Mouse (Mus musculus): ENCODE data around the gene Med29. TPM values are rescaled to one million over a fixed set of nuclear protein-coding genes. Genes with fewer than 3 reads are reported as not detected.
A peak's percentile ranks its signal among the peaks of the same experiment; 100 is the strongest.

Med29 gene
- polyA plus RNA-seq, 1 experiment: 55.6 TPM

DNA sequence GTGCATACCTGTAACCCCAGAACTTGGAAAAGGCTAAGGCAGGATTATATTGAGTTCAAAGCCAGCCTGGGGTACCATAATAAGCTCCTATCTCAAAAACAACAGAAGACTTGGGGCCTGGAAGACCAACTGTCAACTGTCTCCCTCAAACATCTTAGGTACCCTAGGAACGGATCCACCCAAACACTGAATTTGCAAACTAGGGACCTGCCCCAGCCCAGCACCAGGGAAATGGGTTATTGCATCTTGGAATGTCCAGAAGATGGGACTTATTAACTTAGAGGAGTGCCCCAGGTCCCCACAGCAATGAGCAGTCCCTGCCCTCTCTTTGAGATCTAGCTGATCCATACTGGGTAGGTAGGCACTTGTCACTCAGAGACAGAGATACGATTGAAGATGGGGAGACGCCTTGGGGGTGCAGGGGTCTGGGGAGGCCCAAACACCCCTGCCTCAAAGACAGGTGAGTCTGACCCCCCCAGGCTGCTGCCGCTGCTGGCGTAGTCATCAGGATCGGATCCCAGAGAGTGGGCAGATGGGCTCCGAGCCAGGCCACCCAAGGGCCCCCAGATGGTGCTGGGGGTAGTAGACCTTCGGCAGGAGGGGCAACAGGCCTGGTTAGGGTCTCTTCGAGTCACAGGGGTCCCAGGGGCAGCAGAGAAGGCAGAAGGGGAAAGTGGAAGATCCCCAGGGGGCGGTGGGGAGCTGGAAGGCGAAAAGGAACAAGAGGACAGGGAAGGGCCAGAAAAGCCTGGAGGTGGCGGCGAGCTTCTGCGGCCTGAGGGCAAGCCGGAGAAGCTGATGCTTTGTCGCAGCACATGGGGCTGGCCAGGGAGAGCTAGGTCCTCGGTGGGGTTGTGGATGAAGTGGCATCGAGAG is 15.1 kb downstream of the Med29 start:
- TF ChIP-seq CEBPB (IDR thresholded peaks at IDR 0.05; ENCODE audit: low read depth) (no peak), MYOG (IDR thresholded peaks at IDR 0.05; ENCODE audit: control insufficient read depth, extremely low read depth, insufficient read length) (no peak), MAX (IDR thresholded peaks at IDR 0.05) (no peak), MYOD1 (IDR thresholded peaks at IDR 0.05; ENCODE audit: control insufficient read depth, insufficient read length, low read depth) (no peak), FOSL1 (IDR thresholded peaks at IDR 0.05; ENCODE audit: insufficient read depth, low read length, poor library complexity, severe bottlenecking) (no peak), CTCF (IDR thresholded peaks at IDR 0.05; ENCODE audit: control insufficient read depth, insufficient read depth, insufficient read length) (no peak), USF1 (IDR thresholded peaks at IDR 0.05; ENCODE audit: low read depth) (no peak)
- Histone ChIP-seq H3K4me3 (ENCODE audit: insufficient read depth, poor library complexity, severe bottlenecking) (peak overlapping the region; percentile 57), H3K36me3 (ENCODE audit: control insufficient read depth, insufficient read depth) (no peaks in the 10 kb centered on the region), H3K79me3 (ENCODE audit: low read depth) (peaks cover 20% of the 10 kb centered on the region), H3K27me3 (ENCODE audit: control insufficient read depth, insufficient read depth, insufficient read length) (no peaks in the 10 kb centered on the region), H3ac (ENCODE audit: control insufficient read depth, insufficient read length, low read depth) (peak overlapping the region; percentile 94), H3K79me2 (ENCODE audit: control insufficient read depth, insufficient read depth) (peaks cover 28% of the 10 kb centered on the region)

DNA sequence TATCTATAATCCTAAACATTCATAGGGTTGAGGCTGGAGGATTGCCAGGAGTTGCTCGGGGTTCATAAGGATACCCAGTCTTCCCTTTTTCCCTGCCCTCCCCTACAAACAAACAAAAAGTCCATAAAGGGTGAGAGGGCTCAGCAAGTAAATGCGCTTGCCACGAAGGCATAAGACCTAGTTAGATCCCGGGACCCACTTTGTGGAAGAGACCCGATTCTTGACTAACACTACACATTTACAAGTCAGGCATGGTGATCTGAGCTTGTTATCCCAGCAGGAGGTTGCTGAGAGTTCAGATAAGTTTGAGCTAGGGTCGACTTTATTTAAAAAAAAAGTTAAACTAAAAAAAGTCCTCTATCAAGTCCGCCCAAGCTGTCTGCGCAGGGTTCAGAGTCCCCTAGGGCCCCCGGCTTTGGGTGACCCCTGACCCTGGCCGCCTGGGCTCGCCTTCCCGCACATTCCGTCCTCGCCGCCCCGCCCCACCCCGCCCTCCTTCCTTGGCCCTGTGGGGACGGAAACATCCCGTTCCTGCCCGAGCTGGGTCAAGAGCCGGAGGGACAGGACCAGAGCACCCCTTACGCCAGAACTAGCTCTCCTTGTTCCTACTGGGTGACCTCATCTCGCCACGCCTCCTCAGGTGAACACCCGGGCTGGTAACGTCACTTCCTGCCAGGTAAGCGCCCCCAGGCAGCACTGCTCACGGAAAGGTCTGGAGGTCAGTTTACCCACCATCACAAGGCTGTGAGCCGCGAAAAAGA is 16.3 kb downstream of the Med29 start:
- H3K4me3 ChIP-seq (ENCODE audit: insufficient read depth, poor library complexity, severe bottlenecking): peak overlapping the region; percentile 25
- peaks cover 38% of the 10 kb centered on the region for H3K79me2 ChIP-seq (ENCODE audit: control insufficient read depth, insufficient read depth)
- H3K27me3 ChIP-seq (ENCODE audit: control insufficient read depth, insufficient read depth, insufficient read length): no peaks in the 10 kb centered on the region
- TF ChIP-seq CTCF (IDR thresholded peaks at IDR 0.05; ENCODE audit: control insufficient read depth, insufficient read depth, insufficient read length) (no peak), CEBPB (IDR thresholded peaks at IDR 0.05; ENCODE audit: low read depth) (no peak), FOSL1 (IDR thresholded peaks at IDR 0.05; ENCODE audit: insufficient read depth, low read length, poor library complexity, severe bottlenecking) (no peak), USF1 (IDR thresholded peaks at IDR 0.05; ENCODE audit: low read depth) (no peak), MYOG (IDR thresholded peaks at IDR 0.05; ENCODE audit: control insufficient read depth, extremely low read depth, insufficient read length) (no peak), MYOD1 (IDR thresholded peaks at IDR 0.05; ENCODE audit: control insufficient read depth, insufficient read length, low read depth) (no peak), MAX (IDR thresholded peaks at IDR 0.05) (no peak)
- H3K36me3 ChIP-seq (ENCODE audit: control insufficient read depth, insufficient read depth): no peaks in the 10 kb centered on the region
- peak overlapping the region; percentile 63 for H3ac ChIP-seq (ENCODE audit: control insufficient read depth, insufficient read length, low read depth)
- H3K79me3 ChIP-seq (ENCODE audit: low read depth): peaks cover 24% of the 10 kb centered on the region

DNA sequence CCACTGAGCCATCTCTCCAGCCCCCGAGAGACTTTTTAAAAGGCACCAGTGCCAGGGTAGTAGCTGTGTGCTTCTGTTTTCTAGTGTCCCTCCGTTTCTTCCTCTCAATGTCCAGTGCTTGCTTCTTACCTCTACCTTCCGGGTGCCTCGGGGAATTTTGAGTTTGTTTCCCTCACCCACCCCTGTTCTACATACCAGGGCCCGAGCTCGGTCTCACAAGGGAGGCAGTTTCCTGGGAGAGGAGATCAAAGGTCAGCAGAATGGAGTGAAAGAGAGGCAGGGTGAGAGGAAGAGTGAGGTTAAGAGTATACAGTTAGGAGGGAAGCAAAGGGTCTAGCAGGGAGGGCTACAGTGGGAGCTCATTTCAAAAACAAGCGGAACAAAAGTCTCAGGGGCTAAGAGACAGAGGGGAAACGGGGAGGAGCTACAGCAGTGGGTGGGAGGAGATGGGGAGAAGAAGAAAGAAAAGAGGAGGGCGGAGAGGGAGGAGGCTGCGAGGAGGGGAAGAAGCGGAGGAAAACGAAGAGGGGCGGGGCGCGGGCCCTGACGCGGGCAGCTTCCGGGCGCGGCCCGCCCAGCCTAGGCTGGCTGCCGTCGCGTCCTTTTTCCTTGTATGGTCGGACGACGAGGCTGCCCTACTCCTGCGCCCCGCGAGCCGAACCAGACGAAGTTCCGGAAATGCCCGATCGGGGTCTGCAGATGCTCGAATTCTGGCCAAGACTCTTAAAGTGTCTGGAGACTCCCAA is 17.2 kb downstream of the Med29 start:
- TF ChIP-seq USF1 (IDR thresholded peaks at IDR 0.05; ENCODE audit: low read depth) (no peak), MYOD1 (IDR thresholded peaks at IDR 0.05; ENCODE audit: control insufficient read depth, insufficient read length, low read depth) (no peak), MYOG (IDR thresholded peaks at IDR 0.05; ENCODE audit: control insufficient read depth, extremely low read depth, insufficient read length) (no peak), MAX (IDR thresholded peaks at IDR 0.05) (no peak), CEBPB (IDR thresholded peaks at IDR 0.05; ENCODE audit: low read depth) (no peak), CTCF (IDR thresholded peaks at IDR 0.05; ENCODE audit: control insufficient read depth, insufficient read depth, insufficient read length) (no peak), FOSL1 (IDR thresholded peaks at IDR 0.05; ENCODE audit: insufficient read depth, low read length, poor library complexity, severe bottlenecking) (no peak)
- no peaks in the 10 kb centered on the region for H3K36me3 ChIP-seq (ENCODE audit: control insufficient read depth, insufficient read depth)
- peaks cover 31% of the 10 kb centered on the region for H3K79me3 ChIP-seq (ENCODE audit: low read depth)
- H3K79me2 ChIP-seq (ENCODE audit: control insufficient read depth, insufficient read depth): peaks cover 47% of the 10 kb centered on the region
- H3K4me3 ChIP-seq (ENCODE audit: insufficient read depth, poor library complexity, severe bottlenecking): peak overlapping the region; percentile 26
- H3K27me3 ChIP-seq (ENCODE audit: control insufficient read depth, insufficient read depth, insufficient read length): no peaks in the 10 kb centered on the region
- peak overlapping the region; percentile 31 for H3ac ChIP-seq (ENCODE audit: control insufficient read depth, insufficient read length, low read depth)

DNA sequence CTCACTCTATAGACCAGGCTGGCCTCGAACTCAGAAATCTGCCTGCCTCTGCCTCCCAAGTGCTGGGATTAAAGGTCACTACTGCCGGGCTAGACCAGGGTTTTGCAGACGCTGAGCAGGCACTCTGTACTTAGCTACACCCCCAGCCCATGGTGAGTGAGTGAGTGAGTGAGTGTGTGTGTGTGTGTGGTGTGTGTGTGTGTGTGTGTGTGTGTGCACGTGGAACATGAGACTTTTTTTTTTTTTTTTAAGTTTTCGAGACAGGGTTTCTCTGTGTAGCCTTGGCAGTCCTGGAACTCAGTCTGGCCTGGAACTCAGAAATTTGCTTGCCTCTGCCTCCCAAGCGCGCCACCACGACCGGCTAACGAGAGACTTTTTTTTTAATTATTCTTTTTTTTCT is 17.9 kb downstream of the Med29 start:
- H3K4me3 ChIP-seq (ENCODE audit: insufficient read depth, poor library complexity, severe bottlenecking): no peak overlapping the region
- no peak overlapping the region for H3ac ChIP-seq (ENCODE audit: control insufficient read depth, insufficient read length, low read depth)
- TF ChIP-seq CEBPB (IDR thresholded peaks at IDR 0.05; ENCODE audit: low read depth) (no peak), FOSL1 (IDR thresholded peaks at IDR 0.05; ENCODE audit: insufficient read depth, low read length, poor library complexity, severe bottlenecking) (no peak), MAX (IDR thresholded peaks at IDR 0.05) (no peak)
- H3K79me3 ChIP-seq (ENCODE audit: low read depth): peaks cover 36% of the 10 kb centered on the region
- no peaks in the 10 kb centered on the region for H3K36me3 ChIP-seq (ENCODE audit: control insufficient read depth, insufficient read depth)
- no peaks in the 10 kb centered on the region for H3K27me3 ChIP-seq (ENCODE audit: control insufficient read depth, insufficient read depth, insufficient read length)
- H3K79me2 ChIP-seq (ENCODE audit: control insufficient read depth, insufficient read depth): peaks cover 54% of the 10 kb centered on the region

DNA sequence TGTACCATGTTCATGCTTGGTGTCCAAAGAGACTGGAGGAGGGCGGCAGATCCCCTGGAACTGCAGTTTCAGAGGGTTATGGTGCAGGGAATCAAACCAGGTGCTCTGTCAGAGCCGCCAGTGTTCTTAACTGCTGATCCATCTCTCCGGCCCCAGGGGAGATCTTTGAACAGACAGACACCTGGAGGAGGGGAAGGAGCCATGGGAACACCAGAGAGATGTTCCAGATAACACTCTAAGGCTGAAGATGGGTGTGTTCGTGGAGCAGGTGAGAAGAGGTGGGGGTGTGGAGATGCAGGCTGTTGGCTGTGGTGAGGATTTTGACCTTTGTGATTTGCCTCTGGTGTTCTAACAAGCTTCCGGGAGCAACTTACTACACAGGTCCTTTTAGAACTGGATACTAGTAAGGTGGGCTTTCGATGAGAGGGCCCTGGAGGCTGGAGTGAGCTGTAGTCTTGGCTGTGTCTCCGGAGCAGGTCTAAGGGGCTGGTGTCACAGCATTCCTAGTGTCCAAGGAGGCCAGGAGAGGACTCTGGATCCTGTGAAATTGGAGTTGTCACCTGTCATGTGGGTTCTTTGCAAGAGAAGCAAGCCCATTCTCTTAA is 18.5 kb downstream of the Med29 start:
- Histone ChIP-seq H3K79me3 (ENCODE audit: low read depth) (peaks cover 38% of the 10 kb centered on the region), H3K36me3 (ENCODE audit: control insufficient read depth, insufficient read depth) (peaks cover under 1% of the 10 kb centered on the region), H3K4me3 (ENCODE audit: insufficient read depth, poor library complexity, severe bottlenecking) (no peak overlapping the region), H3K79me2 (ENCODE audit: control insufficient read depth, insufficient read depth) (peaks cover 60% of the 10 kb centered on the region), H3K27me3 (ENCODE audit: control insufficient read depth, insufficient read depth, insufficient read length) (no peaks in the 10 kb centered on the region), H3ac (ENCODE audit: control insufficient read depth, insufficient read length, low read depth) (no peak overlapping the region)
- TF ChIP-seq MAX (IDR thresholded peaks at IDR 0.05): no peak
- TF ChIP-seq FOSL1 (IDR thresholded peaks at IDR 0.05; ENCODE audit: insufficient read depth, low read length, poor library complexity, severe bottlenecking): no peak
- TF ChIP-seq MYOG (IDR thresholded peaks at IDR 0.05; ENCODE audit: control insufficient read depth, extremely low read depth, insufficient read length): no peak
- TF ChIP-seq USF1 (IDR thresholded peaks at IDR 0.05; ENCODE audit: low read depth): no peak
- TF ChIP-seq MYOD1 (IDR thresholded peaks at IDR 0.05; ENCODE audit: control insufficient read depth, insufficient read length, low read depth): no peak

Data from C2C12 (cell line).